Mouse (Mus musculus) urinary bladder, adult 2 months (tissue): ENCODE results near the gene Hoxc6. TPM values are rescaled to one million over a fixed set of nuclear protein-coding genes. Genes with fewer than 3 reads are reported as not detected.

Experiments used
- DNase-seq: peaks from one replicate; pipeline ENCODE4 v3.0.0; 2022; ENCODE audit warnings: low spot score
- polyA plus RNA-seq: library from polyadenylated mRNA; depleted of rRNA; stranded (reverse); fragments of >200 nt; gene quantifications from 2 replicates; pipeline ENCODE4 v1.2.3, GENCODE M21; 2012

Hoxc6 gene
- polyA plus RNA-seq, 1 experiment, result 2.5 TPM

GRCm38 (mm10) chr15:102967511-102968397 is 30.3 kb upstream of the Hoxc6 start:
- DNase-seq, result no peak

GRCm38 (mm10) chr15:102969296-102969695 is 28.8 kb upstream of the Hoxc6 start:
- no peak for DNase-seq

GRCm38 (mm10) chr15:102970740-102971139 is 27.3 kb upstream of the Hoxc6 start:
- DNase-seq, result no peak

- DNase-seq, result no peak
Measured at GRCm38 (mm10) chr15:102972254-102972653, 25.8 kb upstream of the Hoxc6 start.

- DNase-seq, result no peak
Measured at GRCm38 (mm10) chr15:102972753-102973152, 25.3 kb upstream of the Hoxc6 start.

GRCm38 (mm10) chr15:102975034-102975433 is 23.0 kb upstream of the Hoxc6 start:
- DNase-seq, result no peak

- DNase-seq, result peak; percentile 20
Measured at GRCm38 (mm10) chr15:102975688-102976111, 22.4 kb upstream of the Hoxc6 start.

GRCm38 (mm10) chr15:102976171-102976570 is 21.9 kb upstream of the Hoxc6 start, which contains the start of gene Hoxc9:
Hoxc9 (plus strand) TSS chr15:102976439.
- peak; percentile 21 for DNase-seq

GRCm38 (mm10) chr15:102976631-102977422 is 21.2 kb upstream of the Hoxc6 start:
- DNase-seq, result peak; percentile 25

- no peak for DNase-seq
Measured at GRCm38 (mm10) chr15:102977423-102977974, 20.6 kb upstream of the Hoxc6 start.

- no peak for DNase-seq
Measured at GRCm38 (mm10) chr15:102978615-102979515, 19.2 kb upstream of the Hoxc6 start.

- no peak for DNase-seq
Measured at GRCm38 (mm10) chr15:102979936-102980335, 18.1 kb upstream of the Hoxc6 start.

- no peak for DNase-seq
Measured at GRCm38 (mm10) chr15:102980352-102980751, 17.7 kb upstream of the Hoxc6 start.

- DNase-seq, result no peak
Measured at GRCm38 (mm10) chr15:102980912-102981311, 17.1 kb upstream of the Hoxc6 start.

- no peak for DNase-seq
Measured at GRCm38 (mm10) chr15:102981379-102982288, 16.4 kb upstream of the Hoxc6 start.

GRCm38 (mm10) chr15:102983716-102984115 is 14.3 kb upstream of the Hoxc6 start:
- no peak for DNase-seq

GRCm38 (mm10) chr15:102984521-102984920 is 13.5 kb upstream of the Hoxc6 start:
- DNase-seq, result no peak

GRCm38 (mm10) chr15:102984925-102985324 is 13.1 kb upstream of the Hoxc6 start:
- DNase-seq, result no peak

GRCm38 (mm10) chr15:102987124-102987833 is 10.8 kb upstream of the Hoxc6 start:
- peak; percentile 92 for DNase-seq
